Mouse (Mus musculus): ENCODE results near the gene Neurod1.

DNA sequence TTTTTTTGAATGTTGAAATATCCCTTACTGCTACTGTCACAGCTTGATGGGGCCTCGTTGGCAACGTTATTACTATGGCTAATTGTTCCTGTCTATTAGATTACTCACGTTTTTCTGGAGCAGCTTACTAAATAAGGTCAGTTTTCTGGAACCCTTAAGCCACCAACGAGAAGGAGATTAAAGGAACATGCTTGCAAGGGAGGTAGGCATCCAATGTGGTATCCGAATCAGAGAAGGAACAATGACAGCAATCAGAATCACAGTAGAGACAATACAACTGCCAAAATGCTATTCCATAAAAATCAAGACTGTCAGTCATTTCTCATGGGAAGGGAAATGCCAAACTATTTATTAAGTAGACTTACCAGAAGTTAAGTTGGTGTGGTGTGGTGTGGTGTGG lies 5.1 kb downstream of the Neurod1 start:
- TF ChIP-seq CTCF (IDR thresholded peaks at IDR 0.05; ENCODE audit: insufficient read depth, low read depth, low read length) (no peak), POLR2A (IDR thresholded peaks at IDR 0.05; ENCODE audit: insufficient read depth, low read depth, low read length) (no peak)

Data from olfactory bulb, adult 2 months (tissue).